Comparison of ENCODE assay signal across 22 mouse cellular contexts in genomic region chr11:22563706-22564105, GRCm38 (mm10).
"Had no signal": no experiment of that assay in that cellular context is flagged by ENCODE, and none has a peak within 500 bp of the region (broad histone marks: within the 10 kb centered on the region; RNA-seq: fewer than 3 reads in every experiment).

No protein-coding gene starts in this region.

- DNase-seq: gastrocnemius, postnatal 14 days; gastrocnemius, postnatal 36 days; heart, adult 18-20 months; heart, postnatal 14 days; heart, postnatal 36 days; kidney, adult 18-20 months; kidney, adult 8-10 months; kidney, postnatal 10 days; kidney, postnatal 25 days; kidney, postnatal 4 days; layer of hippocampus, adult 9-11 months; layer of hippocampus, postnatal 36 days; left cerebral cortex, postnatal 4 days had no signal

- H3K27ac ChIP-seq: heart, embryonic 13.5 days; heart, embryonic 15.5 days; hindbrain, embryonic 13.5 days; hindbrain, embryonic 15.5 days; hindbrain, postnatal 0 days; limb, embryonic 13.5 days; liver, embryonic 12.5 days; liver, embryonic 14.5 days had no signal

- H3K36me3 ChIP-seq: heart, embryonic 13.5 days; heart, embryonic 15.5 days; hindbrain, embryonic 13.5 days; hindbrain, embryonic 15.5 days; limb, embryonic 13.5 days; limb, embryonic 15.5 days; liver, embryonic 12.5 days had no signal

- H3K27me3 ChIP-seq: heart, embryonic 13.5 days; heart, embryonic 15.5 days; hindbrain, embryonic 13.5 days; hindbrain, embryonic 15.5 days; limb, embryonic 13.5 days; limb, embryonic 15.5 days; liver, embryonic 12.5 days had no signal

- H3K4me1 ChIP-seq: liver, embryonic 12.5 days had no signal

- H3K9me3 ChIP-seq: heart, embryonic 13.5 days; heart, embryonic 15.5 days; hindbrain, embryonic 13.5 days; hindbrain, embryonic 15.5 days; limb, embryonic 13.5 days; limb, embryonic 15.5 days; liver, embryonic 12.5 days had no signal

- H3K4me3 ChIP-seq: heart, embryonic 13.5 days; heart, embryonic 15.5 days; hindbrain, embryonic 13.5 days; hindbrain, embryonic 15.5 days; limb, embryonic 13.5 days; limb, embryonic 15.5 days; liver, embryonic 12.5 days had no signal
